Mouse (Mus musculus): ENCODE measurements at regions not wholly inside any gene's neighbourhood (a gene's known extent, or its start where the extent isn't known, plus 50 kb on each side); places are given as distances from the start of the nearest gene placed in this dataset.
A peak's percentile ranks its signal among the peaks of the same experiment; 100 is the strongest.
"Not testable (repeated sequence)": the region's sequence is repeated elsewhere in the genome, so short reads cannot be mapped to it uniquely, and the experiment has no call there.

DNA sequence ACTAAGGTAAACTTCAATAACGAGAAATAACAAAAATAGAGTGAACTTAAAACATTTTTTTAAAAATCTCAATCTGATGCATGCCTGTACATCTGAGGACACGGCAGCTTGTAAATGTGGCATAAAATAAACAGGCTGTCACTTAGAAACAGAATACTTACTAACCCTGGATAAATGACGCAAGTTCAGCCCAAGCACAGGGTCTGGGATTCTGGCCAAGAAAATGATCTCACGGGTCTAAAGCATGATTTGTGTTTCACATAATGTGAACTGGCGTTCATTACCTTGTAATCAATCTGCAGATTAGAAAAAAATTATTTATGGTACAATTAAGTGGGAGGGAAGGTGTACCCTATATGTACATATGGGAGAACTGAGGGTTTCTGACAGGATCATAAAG is 512.1 kb upstream of the Vrk2 start:
- DNase-seq = no peak

DNA sequence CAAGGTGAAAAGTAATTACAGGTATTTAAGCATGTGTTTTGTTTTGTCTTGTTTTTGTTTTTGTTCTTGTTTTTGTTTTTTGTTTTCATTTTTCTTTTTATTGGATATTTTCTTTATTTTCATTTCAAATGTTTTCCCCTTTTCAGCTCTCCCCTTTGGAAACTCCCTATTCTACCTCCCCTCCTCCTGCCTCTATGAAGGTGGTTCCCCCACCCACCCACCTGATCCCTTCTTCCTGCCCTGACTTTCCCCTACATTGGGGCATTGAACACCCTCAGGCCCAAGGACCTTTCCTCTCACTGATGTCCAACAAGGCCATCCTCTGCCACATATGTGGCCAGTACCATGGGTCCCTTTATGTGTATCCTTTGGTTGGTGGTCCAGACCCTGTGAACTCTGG is 509.1 kb upstream of the Vrk2 start:
- no peak for DNase-seq

DNA sequence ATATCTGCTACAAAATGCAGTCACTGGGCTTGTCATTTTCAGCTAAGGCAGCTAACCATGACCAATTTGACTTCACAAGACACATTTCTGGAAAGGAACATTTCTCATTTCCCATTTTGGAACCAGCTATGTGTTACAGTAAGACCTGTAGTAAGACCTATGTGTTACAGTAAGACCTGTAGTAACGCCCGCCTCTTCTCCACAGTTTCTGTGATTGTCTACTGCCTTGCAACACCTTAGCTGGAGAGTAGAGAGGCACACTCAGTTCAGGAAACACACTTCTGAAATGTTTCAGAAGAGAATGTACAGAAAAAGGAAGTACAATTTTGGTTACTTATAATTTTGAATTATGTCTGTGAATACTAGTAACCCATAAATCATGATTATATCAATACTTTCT is 508.2 kb upstream of the Vrk2 start:
- no peak for DNase-seq

DNA sequence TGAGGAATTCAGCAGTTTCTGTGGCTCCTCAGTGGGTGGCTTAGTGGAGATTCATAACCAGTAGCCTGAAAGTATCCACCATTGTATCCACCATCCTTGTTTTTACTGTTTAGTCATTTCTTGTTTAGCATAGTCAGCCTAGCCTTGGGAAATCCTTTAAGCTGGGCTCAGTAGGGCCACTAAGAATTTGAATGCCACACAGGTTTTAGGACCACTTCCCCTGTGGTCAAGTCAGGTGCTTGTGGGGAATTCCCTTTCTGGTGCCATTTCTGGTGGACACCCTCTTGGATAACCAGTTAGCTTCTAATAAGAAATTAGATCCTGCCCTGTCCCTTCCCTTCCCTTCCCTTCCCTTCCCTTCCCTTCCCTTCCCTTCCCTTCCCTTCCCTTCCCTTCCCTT is 502.8 kb upstream of the Vrk2 start:
- no peak for DNase-seq

DNA sequence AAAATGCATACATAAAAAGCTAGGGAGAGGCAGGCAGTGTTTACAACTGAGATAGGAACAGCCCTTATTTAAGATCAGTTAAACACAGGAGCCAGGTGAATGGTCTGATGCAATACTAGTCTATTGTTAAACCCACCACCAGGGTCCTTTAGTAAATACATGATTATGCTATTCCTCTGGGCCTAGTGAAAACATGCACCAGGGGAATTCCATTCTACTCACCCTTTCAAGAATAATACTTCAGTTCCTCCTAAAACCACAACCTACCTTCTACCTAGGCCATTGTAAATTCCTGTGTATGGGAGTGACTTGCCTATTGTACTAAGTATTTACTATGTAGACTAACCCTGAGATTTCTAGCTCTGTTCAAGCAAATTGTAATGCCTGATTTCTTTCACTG is 501.7 kb upstream of the Vrk2 start:
- not testable (repeated sequence) for DNase-seq

DNA sequence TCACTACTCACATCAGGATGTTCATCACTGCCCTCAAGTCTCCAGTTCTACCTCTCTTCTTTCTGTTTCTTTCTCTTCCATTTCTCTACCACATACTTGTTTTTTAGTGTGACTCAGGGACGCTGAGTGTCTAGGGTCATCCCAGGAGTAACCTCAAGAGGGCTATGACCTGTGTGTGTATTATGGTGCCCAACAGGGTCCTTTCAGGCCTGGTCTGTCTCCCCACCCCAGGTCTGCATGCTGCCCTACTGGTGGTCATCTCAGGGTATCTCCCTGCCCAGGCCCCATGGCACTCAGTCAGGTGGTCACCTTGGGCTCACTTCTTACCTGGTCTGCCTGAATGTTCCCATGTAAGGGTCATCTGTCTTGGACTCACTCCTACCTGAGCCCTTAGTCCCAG is 492.7 kb upstream of the Vrk2 start:
- no peak for DNase-seq

DNA sequence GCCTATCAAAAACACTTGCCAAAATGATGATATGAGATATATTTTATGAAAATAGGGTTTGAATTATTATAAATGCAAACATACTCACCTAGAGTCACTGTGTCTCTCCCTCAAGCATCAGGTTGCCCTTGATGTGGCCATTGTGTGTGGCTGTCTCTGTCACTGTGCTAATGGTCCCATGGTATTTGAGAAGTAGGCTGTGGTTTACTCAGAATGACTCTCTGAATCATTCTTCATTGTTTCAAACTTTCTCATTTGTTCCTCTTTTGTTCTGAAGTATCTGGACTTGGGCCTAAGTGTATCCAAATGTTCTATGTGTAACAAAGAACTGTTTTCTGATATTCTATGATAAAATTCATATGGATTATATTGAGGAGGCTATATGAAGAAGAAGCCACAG is 487.4 kb upstream of the Vrk2 start:
- DNase-seq = no peak

DNA sequence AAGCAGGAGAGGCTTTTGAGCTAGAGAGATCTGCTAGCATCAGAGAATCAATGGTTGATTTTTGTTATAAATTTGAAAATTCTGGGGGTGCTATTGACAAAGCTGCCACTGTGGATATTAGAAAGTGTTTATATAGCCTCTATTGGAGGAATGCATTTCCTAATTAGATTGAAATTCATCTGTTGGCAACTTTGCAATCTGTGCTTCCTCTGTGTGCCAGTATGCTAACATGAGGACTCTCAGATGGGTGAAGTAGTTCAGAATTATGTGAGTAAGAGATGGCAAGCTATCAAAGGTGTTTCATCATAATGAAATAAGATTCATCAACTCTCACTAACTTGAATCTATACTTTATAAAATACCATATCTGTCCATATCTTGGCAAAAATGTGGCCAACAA is 476.6 kb upstream of the Vrk2 start:
- DNase-seq = no peak

DNA sequence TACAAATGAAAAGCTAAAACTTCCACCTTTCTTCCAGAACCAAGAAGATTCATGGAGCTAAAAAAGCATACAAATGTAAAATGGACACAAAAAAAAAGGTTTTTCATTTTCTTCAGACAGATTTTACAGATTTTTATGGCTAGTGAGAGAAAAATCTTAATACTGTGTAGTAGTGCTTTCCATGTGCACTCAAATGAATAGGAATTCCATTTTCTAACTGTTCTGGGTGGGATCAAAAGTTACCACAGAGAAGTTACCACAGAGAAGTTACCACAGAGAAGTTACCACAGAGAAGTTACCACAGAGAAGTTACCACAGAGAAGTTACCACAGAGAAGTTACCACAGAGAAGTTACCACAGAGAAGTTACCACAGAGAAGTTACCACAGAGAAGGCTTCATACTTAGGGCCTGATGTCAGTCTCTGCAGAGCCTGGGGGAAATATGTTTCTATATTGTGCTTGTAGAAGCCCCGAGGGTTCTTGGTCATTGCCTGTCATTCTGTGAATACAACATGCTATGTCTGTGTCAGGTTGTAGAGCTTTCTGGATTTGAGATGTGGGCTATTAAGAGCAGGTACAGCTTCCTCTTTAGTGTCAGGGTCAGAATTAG is 433.5 kb upstream of the Vrk2 start:
- no peak for DNase-seq

DNA sequence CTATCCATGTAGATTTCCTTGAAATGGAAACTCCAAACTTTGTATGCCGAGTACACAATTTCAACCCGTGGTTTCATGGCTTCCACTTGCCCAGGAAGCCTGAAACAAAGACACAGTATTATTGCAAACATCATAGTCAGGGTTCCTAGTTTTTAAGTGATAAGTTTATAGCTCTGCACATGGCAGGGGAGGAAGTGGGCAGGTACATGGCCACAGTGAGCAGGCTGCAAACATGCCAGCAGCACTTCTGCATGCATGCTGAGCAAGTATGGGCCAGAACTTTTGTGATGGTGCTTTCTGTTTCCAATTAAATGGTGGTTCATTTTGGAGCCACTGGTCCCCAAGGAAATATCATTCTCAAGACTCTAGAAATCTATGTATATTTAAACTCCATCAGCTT is 431.7 kb upstream of the Vrk2 start:
- no peak for DNase-seq

DNA sequence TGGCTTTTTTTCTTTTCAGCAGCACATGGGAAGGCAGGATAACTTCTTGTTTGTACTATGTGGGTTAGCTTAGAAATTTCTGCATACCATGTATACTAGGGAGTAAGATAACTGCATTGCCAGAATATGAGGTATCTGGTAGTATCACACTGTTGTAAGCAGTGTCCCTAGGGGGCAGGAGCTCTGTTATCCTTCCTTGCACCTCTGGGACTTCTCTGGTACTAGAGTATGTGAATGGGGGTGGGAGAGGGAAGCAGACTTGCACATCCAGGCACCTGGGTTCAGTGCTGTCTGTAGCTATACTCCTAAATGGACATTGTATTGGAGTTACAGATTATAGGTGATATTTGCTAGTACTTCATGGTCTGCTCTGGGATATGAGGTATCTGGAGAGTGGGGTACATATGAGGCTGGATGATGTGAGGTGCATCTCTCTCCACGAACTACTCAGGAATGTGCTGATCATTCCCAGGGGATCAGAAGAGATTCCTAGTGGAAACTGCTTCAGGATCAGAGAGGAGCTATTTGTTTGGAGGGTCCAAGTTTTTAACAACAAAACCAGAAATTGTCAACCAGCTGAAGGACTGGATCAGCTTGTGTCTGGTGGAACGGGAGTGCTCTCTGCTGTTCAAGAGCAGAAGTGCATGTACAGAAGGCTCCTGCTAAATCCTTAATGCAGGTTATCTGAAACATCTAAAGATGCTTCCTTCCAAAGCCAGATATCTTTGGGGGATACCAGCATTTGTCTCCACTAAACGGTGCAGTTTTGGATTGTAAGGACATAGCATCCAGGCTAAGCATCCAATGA is 402.7 kb upstream of the Vrk2 start:
- no peak for DNase-seq

DNA sequence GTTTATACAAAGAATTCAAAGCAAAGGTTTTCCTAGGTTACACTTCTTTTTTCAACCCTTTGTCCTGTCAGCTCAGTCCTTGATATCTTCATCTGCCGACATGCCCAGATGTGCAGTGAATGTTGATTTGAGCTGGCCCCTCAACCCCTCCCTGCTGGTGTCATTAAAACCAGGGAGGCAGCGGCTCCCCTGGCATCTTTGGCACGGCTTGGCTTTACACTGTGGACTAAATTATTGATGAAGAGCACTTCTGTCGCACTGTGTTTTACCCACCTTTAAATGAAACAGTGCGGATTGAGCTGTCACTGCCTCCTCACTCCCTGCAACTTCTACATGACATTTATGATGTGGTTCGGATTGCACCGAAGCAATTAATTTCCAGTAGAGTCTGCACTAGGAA is 387.4 kb upstream of the Vrk2 start:
- DNase-seq = no peak

DNA sequence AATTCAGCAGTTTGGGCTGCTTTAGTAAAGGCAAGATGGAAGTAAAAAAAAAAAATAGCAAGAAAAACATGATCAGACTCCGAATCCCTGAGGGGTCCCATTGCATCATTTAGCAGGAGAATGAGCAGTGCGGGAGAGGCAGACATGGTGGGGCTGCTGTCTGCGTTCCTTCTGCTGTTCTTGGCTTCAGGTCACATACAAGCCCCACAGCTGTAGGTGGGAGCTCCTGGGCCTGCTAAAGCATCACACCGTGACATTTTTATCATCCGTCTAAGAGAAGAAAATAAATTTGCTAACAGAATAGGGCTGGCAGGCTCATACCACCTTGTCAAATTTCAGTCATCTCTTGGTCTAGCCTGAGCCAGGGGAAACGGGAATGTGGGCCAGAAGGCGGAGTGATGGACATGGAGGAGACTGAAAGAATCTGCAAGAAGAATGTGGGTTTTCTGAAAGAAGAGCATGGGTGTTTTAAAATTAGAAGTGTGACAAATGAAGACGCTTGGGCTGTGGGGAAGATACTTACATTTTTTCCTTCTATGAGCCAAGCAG is 378.8 kb upstream of the Vrk2 start:
- no peak for DNase-seq

DNA sequence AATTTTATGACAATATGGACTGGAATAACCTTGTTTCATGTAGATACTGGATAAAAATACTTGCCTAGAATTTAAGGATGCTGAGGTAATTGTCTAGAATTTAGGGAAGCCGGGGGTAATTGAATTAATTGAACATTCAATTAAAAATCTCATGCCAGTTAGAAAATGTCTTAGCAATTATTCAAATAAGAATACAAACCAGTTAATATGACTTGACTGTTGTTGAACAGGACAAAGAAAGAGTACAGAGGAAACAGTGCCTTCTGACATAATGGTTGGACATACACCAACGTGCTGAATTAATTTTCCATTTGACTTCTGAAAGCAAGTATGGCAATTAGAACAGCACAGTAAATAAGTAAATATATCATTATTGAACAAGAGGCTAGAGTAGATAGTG is 377.4 kb upstream of the Vrk2 start:
- DNase-seq = no peak

DNA sequence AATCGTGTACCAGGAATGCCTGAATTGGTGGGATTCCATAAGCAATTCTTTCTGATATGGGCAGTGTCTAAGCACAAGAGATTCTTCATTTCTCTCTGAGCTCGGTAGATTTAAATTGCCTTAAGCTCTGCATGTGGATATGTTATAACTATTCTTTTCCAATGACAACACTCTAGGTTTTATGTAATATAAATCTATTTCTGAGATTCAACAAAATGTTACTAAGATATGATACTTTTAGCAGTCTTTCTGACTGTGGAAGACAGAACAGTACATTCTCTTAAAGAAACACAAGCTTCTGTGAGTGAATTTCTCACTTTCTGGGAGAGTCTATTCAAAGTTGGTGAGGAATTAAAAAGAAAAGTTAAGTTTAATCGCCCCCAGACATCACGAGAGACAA is 373.6 kb upstream of the Vrk2 start:
- no peak for DNase-seq

DNA sequence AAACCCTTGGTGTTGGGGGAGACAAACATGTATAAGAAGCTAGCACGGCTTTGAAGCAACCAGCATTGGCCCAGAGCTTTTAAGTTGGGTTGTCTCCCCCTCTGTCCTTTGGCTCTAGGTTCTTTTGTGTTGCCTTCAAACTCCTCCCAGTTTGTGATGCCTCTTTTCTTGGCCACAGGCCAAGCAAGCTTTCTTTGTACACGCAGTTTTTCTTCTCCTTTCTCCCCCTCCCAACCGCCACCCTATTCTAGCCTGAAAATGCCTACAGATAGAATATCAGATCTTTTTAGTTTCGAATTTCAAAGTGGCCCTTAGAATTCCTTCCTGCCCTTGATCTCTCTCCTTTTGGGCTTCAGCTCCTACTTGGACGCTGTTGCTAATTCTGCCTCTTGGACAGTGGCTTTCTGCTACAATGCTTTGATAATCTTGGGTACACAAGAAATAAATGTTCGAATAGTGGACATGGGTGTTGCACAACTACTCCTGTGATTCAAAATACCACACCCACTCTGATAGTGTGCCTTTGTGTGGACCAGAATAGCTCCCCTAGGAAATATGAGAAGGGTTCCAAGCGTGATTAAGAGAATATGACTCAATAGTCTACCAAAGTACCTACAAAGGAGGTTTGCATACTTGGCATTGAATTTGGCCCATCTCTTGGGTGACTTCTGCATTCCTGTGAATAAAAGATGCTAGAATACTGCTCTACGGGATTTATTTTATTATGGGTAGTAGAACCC is 369.3 kb upstream of the Vrk2 start:
- DNase-seq = peak; percentile 2

DNA sequence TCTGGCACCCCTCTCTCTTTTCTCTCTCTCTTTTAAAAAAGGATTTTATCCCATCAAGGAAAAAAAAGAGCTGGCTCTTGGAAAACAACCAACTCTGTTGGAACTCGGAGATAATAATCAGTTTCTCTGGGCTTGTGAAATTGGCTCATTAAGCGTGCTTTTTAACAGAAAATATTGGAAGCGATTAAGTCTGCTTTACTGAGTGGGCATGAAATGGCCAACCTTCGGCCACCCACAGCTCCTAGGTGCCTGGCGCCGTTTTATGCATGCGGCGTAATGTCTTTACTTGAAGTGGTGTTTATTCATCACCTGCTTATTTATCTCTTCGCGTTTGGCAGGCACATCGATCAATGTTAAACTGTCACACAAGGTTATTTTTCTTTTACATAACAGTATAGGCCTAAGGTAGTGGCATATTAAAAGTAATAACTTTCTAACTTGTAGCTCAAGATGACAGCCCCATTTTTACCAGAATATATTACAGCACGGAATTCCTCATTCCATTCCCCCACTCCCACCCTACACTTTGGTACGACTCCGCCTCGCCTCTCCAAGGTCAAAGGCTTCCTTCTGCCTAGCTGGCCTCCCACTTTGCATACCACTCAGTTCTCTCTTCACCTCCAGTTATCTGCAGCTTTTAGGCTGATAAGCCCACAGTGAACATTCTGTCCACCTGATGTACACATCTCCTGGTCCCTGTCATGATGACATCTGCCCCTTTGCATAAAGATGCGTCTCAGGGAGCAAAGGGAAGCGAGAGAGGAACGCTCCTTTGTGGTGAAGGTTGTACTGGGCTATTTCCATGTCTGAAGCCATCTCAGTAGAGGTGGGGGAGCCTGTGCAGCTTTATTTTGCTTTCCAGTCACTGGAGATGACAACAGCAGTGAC is 368.5 kb upstream of the Vrk2 start:
- DNase-seq = no peak

DNA sequence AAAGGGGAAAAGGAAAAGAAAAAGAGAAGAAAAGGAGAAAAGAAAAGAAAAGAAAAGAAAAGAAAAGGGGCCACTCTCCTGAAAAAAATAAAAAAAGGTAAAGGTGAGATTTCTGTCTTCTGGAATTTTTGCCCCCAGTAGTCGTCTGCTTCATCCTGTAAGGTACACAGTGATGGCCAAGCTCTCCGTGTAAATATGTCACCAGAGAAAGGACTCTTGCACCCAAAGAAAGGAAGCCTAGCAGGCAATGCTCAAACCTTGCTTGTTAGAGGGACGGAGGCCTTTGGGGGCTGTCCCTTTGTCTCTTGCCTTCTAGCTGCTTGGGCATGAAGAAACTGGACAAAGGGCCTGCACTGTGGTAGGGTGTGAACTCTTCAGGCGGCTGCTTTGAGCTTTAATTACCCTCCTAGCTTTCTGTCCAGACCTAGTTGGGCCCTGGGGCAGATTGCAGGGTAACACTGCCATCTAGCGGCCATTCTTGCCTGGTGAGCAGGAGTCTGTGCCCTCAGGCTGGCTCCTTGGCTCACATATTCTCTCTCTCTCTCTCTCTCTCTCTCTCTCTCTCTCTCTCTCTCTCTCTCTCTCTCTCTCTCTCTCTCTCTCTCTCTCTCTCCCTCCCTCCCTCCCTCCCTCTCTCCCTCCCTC is 367.7 kb upstream of the Vrk2 start:
- DNase-seq = peak; percentile 85

DNA sequence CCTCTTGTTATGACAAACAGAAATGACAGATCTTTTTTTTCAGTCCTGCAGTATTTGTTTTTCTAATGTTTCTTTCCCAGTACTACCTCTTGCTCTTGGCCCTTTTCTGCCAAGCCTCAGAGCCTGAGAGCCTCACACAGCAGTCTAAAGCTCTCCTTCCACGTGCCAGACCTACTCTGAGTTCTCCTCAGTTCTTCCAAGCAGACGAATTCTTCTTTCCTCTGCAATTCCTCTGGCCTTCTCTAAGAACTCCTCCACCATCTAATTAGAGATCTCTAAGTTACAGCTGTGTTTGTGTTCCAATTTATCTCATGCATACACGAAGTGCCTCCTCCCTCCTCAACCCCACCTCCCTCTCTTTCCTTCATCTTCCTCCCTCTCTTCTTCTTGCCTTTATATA is 362.4 kb upstream of the Vrk2 start:
- DNase-seq = no peak

DNA sequence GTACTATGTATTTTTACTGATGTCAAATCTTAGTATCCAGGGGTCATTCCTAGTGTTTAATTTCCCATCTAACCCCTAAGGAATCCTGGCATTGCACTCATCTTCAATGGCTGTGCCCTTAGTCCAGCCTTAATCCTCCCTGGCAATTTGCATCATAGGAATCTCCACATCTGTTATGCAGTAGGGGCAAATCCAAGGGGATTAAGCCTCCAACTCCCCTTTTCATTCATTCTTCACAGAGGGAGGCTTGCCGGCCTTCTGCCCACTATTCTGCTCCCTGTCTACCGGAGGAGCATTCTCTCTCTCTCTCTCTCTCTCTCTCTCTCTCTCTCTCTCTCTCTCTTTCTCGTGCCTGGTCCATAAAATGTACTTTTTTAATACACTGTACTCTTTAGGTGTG is 338.0 kb upstream of the Vrk2 start:
- no peak for DNase-seq

DNA sequence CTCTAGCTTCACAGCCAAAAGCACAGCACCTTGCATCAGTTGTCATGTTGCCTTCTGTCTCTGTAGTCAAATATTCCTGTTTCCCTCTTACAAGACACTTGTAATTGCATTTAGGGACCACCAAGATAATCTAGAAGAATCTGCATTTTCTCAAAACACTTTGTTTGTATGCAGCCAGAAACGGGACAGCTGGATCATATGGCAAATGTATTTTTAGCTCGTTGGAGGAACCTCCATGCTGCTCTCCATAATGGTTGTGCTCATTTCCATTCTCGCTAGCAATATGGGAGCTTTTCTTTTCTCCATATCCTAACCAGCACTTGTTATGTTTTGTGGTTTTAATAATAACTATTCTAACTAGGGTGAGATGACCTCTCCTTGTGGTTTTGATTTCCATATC is 313.3 kb upstream of the Vrk2 start:
- DNase-seq = no peak

DNA sequence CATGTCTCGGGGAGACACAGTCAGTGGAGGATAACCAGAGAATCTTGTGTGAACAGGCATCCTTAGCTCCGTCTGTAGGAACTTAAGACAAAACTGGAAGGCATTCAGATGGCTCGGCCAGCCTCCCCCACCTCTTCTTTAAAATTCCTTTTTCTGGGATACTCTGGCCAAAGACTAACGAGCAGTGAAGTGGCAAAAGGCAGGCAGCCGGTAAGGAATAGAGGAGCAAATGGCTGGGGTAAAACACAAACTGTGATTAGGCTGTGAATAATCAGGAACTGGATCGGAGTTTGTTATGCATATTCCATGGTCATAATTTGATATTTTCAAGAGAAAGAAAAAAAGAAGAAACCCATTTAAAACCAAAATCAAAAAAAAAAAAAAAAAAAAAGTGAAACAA is 287.8 kb upstream of the Vrk2 start:
- no peak for DNase-seq
